Mouse (Mus musculus) liver, adult 2 months (tissue): ENCODE data around the gene Tfb2m.

Experiments used
- CTCF ChIP-seq: fragments of 200-500 bp; IDR thresholded peaks from 2 replicates; pipeline ENCODE4 v1.5.1; 2011; ENCODE audit warnings: low read depth, low read length, control low read depth
- POLR2A ChIP-seq: fragments of 200-500 bp; IDR thresholded peaks from 2 replicates; pipeline ENCODE4 v1.6.1; 2011; ENCODE audit warnings: low read length, control low read depth; ENCODE audit not compliant: insufficient read depth; ENCODE audit errors: extremely low read depth

- no peak for TF ChIP-seq POLR2A
- TF ChIP-seq CTCF, result no peak
These were observed 22.8 kb upstream of the Tfb2m start for GRCm38 (mm10) chr1:179568690-179569398.
